Mouse (Mus musculus) embryo, embryonic 11 days (tissue): Measurements from ENCODE around the gene Fto.

Source experiments
- DNase-seq: peaks from one replicate; pipeline ENCODE4 v3.0.0-alpha.2; 2015

Fto gene

DNA sequence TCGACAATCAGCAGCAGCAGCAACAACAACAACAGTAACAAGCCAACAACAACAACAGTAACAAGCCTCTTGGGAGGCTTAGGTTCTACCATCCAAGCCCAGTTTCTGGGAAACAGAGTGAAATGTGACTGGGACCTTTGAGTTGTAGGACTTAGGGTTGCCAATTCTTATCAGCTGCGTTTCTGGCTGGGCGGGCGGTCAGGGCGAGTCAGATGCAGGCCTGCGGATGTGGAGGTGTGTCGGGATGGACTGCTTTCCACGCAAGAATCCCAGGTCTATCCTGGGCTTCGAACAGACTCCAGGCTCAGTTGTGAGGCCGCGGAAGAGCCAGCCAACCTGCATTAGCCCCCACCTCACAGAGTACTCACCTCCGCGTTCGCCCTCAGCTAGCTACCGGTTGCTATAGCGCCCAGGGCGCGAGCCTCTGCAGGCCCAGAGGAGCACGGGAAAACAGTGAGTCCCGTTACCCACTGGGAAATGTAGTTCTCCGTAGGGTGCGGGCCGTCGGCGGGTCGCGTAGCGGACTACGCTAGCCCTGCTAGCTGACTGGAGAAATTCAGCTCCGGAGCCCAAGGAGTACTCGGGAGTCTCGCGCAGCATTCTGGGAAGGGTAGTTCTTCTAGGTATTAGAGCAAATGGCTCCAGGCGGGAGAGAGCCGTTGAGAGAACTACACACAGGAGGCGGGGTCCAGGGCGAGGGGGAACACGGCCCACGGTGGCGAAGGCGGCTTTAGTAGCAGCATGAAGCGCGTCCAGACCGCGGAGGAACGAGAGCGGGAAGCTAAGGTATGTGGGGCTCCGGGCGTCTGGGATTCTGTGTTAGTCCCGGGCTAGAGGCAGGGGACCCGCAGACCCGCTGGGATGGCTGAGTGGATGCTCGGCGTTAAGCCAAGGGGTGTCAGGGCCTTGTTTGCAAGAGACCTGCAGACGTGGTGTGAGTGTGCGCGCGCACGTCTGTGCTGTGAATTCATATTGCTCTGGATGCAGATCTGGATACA lies at the start of gene Fto, which contains the start of gene Rpgrip1l:
Fto (plus strand) TSS at position 691 of the 998 bp plus-strand sequence.
Rpgrip1l (minus strand) TSS at position 428 of the 998 bp plus-strand sequence.
- DNase-seq, result peak; percentile 100

DNA sequence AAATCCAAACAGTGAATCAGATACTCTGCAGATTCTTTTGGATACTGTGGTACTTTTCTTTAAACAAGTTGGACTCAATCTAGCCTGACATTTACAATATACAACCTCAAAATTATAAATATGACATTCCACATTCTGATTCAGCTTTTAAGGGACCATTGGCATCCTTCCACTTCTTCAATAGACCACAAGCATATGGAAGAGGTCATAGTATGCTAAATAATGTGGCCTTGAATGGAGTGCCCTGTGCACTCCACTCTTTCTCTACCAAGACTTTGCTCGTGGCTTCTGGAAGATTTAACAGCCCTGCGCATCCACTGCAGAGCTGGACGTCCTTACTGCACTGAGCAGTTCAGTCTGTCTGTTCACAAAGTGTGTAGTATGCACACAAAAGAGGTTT lies 49.4 kb upstream of the Fto start:
- DNase-seq, result no peak

DNA sequence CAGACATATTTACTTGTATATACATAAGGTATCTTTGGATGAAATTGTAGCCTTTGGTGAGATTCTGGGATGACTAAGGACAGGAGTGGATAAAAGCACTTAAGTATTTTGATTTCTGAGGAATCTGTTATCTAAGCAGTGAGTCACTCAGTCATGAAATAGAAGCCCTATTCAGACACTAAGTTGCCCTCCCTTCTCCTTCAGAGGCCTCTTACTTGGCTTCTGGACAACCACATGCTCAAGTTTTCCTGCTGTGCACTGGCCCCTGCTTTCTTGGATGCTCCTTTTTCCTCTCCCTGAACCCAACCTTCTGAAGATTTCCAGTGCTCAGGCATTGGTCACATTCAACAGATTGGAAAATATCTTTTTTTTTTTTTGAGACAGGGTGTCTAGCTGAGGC lies 48.8 kb upstream of the Fto start:
- no peak for DNase-seq

DNA sequence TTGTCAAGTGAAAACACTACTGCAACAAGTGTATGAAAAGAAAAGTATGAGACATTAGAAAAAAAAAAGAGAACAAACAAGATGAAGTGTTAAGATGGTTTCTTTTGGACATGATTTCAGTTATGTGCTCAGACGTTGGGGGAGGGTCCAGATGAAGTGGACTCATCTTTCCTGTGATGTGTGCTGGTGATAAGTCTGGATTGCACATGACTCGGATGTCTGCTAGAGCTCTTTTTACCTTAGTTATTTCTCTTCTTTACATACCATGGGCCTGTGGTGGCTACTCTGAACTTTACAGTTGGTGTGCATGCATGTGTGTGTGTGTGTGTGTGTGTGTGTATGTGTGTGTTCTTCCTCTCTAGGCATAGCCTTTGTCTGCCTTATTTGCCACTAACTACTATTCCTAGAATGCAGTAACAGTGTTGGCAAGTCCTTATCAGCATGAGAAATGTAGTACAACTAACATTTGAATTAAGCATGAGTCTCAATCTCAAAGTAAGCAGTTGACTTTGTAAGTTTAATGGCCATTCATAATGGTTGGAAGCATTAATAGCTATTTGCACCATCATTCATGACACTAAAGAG lies 43.9 kb upstream of the Fto start:
- DNase-seq, result no peak

DNA sequence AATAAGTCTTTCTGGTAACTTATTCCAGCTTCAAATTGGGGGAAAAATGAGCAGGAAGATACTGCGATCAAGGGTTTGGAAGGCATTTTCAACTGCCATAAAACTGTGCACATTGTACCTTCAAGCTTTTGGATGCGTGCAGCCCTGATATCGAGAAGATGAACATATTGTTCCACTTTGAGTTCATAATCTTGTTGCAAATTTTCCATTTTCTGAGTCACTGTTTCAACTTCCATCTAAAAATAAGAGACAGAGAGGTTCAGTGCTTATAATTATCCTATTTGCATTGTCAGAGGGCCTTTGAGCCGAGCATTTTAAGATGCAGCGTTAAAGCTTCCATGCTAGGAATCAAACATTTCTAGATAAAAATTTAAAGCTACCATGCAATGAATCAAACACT lies 39.8 kb upstream of the Fto start:
- no peak for DNase-seq

DNA sequence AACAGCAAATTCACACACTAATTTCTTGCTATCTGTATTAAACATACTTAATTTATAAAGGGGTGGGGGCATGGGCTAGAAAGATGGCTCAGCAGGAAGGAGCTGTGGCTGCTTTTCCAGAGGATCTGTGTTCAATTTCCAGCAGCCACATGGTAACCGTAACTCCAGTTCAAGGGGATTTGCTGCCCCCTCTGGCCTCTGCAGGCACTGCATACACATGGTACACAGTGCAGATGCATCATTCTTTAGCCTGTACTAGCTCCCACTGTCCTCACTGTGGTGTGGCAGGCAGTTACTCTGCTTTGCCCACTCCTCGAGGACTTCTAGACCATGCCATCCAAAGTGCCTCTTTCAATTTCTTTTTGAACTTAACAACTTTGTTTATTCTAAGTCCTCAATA lies 37.0 kb upstream of the Fto start:
- DNase-seq, result no peak

DNA sequence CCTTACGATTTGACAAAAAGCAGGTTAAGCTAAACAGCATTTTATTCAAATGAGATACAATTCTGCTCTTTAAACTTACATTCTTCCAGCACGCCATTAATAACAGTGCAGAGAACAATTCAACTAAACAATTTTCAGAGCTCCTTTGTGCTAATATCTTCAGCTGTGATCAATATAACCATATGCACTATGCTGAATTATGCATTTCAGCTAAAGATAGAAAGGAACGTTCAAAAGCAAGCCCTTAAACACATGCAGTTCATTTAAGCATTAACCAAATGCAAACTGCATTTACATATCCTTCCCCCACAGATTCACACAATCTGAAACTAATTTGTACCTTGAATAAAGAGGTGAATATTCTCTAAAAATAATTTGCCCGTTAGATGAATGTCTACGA lies 35.3 kb upstream of the Fto start:
- no peak for DNase-seq

DNA sequence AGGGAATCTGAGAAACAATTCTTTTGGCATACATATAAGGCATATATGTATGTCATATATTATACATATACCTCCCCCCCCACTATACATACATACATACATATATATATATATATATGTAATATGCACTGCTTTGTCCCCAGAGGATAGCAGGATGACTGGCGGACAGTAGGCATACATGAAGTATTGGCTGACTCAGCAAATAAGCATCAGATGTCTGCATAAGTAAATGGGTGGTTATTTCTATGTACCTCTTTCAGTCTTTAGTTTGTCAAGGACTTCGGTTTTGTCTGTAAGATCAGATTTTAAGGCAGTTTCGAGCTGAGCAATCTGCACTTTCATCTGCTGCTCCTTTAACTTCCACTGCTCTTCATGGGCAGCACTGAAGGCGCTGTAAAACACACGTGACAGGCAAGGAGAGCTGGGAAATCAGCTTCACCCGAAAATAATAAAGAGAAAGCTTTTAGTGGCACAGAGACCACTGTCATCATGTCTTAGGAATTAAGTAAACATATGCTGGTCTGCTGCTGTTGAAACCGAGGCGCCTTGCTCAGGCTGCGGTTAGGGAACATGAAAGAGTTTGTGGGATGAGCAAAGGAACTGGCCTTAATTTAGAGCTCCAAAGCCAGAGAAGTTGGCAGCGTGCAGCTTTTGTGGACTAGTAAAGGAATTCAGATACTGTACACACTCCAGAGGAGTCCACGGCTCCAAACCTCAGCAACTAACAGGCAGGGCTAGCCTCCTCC lies 32.7 kb upstream of the Fto start:
- no peak for DNase-seq

DNA sequence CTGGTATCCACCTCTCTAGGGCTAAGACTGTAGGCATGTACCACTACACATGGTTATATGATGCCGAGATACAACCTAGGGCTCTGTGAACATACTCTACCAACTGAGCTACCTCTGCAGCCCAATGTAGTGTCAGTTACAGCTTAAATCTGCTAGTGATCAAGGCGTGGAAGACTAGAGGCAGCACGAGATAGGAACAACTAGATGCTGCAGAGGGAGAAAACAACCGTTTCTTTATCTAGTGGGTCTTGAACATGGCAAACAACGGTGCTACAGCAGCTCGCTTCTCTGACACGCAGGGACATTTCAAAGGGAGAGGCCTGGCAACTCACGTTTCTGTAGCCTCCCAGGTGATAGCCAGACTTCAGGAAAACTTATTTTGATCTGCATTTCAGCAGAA lies 31.8 kb upstream of the Fto start:
- no peak for DNase-seq

DNA sequence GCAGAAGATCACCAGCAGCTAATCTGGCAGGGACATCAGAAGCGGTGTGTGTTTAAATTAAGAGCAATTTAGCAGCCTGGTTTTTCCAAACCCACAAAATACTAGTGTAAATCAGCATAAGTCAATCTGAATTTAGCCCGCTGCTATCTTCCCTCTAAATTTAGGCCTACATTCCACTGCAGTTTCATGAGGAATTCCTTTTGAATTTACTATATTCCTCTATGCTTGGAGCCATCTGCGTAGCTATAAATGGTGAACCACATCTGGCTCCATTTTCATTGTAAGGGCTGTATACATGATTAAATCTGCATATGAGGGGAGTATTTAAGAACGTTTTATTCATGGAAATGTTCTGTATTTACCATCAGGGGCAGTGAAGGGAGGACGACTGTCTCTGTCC lies 30.7 kb upstream of the Fto start:
- no peak for DNase-seq

DNA sequence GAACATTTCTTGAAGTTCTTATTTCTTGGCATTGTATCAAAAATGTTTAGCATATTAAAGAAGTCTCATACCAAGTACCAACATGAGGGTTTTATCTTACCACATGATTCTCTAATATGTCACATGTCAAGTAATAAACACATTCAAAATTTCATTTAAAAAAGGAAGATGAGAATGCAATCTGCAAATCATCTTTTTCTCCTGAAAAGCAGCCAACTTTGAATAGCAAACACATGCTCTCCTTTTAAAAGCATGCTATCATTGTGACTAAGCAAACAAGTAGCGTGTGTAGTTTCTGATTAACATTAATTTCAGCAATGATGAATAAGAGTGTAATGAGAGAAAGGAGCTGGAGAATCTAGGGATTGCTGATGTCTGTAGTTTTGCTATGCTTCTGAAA lies 29.5 kb upstream of the Fto start:
- DNase-seq, result no peak

DNA sequence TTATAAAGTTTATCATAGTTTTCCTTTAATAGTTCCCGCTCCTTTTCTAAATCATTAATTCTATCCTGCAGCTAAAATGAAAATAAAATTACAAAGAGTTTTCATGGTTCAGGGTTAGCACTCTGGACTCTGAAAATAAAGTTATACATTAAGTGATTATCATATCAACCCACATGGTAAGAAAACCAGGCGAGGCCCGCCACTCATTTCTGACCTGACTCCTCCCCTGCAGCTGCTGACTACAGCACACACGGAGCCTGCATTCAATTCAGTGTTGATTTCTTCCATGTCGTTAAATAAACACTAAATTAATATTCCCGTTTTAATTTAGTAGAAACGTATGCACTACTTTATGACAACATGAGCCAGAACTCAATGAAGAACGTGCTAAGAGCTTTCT lies 27.1 kb upstream of the Fto start:
- no peak for DNase-seq

DNA sequence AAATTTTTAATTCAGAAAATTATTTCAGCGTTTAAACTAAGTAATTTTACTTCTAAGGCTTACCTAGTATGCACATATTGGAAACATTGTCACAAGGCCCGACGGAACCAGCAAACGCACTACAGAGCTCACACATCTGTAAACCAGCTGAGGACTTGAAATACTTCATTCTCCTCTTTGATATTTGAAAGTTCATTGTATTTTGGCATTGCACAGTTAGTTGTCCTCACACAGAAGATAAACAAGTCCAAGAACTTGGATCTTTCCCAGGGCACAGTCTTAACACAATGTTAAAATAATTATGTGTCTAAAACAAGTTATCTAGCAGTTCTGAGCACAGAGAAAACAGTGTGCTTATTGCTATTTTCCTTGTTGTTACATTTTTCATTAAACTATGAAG lies 22.7 kb upstream of the Fto start:
- DNase-seq, result no peak

DNA sequence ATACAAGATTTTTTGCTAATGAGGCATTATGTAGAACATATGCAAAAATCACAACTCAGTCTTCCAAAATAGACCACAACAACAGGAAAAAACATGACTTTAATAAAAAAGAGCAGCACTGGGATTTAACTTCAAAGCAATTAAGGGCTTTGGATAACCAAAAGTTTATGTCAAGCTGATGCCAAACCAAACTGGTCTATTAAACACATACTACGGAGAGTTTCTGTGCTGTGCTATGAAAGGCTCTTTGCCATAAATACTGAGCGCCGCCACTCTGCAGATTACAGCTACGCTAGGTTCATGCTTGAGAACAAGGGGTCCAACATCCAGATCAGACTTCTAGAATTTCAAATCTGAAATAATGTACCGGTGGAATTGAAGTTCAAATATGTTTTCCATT lies 17.5 kb upstream of the Fto start:
- DNase-seq, result no peak

DNA sequence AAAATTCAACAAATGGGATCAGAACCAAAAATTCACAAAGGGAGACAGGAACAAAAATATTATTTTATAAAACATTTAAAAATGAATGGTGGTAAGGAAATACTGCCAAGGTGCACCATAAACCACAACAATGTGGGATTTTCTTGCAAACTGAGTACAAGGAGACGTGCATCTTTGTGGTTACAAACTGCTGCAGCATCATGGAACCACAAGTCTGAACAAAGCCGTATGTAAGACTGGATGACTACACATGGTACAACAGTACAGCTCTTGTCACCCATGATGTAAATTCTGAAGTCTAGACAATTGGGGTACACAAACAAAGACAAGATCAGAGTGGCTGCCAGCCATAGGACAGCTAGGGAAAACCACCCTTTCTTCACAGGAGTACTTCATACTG lies 14.7 kb upstream of the Fto start:
- DNase-seq, result no peak

DNA sequence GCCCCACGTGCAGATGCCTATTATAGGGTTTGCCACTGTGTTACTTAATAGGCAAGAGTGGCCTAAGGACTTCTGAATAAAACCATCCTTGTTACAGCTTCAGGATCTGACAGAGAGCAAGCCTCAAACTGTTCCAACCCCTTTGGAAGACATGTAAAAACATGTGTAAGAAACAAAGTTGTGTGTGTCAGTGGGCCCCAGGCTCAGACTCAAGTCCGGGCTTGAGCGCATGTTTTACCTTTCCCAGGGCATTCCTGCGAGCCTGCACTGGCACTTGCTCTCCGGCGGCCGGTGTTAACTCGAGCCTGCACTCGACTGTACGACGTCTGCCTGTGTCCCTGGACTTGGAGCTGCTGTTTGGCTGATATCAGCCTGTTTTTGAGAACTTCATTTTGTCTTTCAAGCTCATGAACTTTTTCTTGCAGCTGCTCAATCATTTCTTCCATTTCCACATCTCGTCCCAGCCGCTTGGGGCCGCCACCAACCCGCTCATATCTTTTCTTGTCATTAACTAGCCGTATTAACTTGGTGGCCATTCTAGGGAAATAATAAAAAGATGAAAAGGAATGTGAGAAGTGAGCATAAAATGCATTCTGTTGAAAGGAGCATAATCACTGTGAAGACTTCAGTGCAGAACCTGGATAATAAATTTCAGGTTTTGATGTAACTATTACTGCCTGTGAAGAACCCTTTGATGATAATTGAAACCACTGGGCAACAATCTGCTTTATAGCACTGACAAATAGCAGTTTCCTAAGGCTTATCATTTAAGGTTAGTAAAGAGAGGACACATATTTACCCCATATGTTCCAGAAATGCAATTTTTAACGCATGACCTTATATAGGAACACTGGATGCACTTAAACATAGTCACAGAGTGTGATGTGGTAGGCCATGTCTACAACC lies 8.6 kb upstream of the Fto start:
- DNase-seq, result peak; percentile 36

DNA sequence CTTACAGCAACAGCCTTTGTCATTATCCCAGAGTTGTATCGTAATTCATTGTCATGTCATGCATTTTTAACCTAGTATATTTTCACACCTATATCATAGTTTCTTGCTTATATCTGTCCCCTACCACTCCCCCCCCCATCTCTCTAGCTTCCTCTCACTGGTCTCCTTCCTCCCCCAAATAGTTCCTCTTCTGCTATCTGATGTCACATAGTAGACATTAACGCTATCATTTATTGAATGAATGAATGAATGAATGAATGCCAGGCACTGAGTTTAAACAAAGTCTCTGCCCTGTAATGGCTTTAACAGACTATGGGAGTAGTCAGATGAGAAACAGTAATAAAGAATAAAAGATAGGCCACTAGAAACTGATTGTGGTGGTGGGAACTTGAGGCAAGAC lies 983 bp upstream of the Fto start:
- no peak for DNase-seq

DNA sequence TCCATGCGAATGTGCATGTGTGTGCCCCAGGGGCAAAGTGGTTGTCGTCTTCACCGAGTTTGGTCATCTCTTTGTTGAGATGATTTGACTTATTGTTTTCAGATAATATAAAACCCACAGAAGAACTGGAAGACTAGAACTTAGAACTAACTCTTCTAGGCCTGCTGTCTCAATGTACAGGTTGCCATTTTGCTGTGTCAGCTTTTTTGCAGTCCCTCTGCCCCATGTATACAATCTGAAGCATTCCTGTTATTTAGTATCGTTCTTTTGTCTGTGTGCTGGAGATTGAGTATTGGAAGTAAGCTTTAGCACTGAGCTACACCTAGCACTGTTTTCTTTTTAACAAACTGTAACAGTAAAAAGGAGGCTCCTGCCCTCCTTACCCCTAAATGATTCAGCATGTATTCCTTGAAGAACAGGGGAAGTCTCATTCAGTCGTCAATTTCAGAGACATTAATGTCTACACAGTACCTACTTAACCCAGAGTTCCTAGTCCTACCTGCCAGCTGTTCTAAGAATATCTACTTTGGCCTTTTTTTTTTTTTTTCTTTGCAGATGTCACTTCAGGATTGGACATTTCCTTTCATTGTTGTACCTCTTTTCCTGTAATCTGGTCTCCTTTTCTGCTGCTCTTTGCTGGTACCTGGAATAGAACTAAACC lies 4.4 kb downstream of the Fto start:
- no peak for DNase-seq

DNA sequence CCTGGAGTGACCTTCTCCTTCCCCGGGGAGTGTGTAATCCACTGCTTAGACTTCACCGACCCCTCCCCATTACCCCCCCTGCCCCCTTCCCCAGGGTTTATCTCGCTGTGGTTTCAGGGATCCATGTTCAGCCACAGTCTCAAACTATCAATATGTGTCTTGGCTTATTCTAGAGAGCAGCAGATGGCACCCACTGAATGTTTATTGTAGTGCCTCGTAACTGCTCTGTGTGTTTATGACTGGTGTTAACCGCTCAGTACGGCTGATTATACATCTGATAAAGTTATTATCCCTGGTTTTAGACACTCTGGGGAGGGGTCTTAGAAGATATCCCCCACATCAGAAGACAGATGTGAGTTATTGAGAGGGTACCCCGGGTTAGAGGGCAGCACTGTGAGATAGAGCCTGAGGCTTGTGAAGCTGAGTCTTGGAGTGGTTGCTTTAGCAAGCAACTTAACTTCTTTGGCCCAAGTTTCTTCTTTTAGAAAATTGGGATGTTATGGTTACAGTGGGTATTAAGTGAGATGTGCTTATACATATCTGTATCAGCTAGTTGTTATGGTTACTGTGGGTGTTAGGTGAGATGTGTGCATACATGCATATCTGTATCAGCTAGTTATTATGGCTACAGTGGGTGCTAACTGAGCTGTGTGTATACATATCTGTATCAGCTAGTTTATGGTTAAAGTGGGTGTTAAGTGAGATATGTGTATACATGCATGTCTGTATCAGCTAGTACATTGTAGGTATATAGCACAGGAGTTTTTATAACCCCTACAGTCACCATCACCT lies 5.8 kb downstream of the Fto start:
- DNase-seq, result no peak

DNA sequence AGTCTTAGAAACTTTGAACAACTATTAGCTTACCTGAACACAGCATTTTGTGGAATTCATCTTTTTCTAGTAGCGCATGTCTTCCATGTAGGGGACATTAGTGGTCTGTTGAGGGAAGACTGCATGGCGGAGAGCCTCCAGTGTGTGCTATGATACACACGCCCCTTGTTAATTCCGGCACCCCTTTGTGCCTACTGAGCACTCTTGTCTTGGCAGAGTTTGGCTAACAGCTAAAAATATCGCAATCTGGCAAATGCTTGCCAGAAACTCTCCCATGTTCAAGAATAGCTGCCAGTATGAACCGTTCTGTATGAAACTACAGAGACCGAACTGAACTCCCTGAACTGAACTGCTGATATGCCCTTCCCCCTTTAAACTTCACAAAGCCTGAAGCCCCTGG lies 10.2 kb downstream of the Fto start:
- DNase-seq, result no peak

DNA sequence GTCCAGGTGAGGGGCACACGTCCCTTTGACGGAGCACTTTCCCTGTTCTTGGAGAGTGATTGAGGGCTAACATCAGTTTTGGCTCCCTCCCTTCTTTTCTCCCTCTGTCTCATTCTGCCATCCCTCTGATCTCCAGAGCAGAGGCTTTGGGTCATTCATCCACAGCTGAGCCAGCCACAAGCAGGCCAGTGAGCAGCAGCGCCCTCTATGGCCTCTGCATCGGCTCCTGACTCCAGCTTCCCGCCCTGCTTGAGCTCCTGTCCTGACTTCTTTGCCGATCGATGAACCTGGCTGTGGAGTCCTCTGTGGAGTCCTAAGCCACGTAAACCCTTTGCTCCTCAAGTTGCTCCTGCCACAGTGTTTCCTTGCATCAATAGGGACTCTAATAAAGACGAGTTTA lies 10.9 kb downstream of the Fto start:
- DNase-seq, result peak; percentile 54
